Mouse (Mus musculus): ENCODE results near the gene Pus10. TPM values are rescaled to one million over a fixed set of nuclear protein-coding genes. Genes with fewer than 3 reads are reported as not detected.

The Pus10 gene
- 10 to 100 TPM in 1 of 2 experiments, 1 to 10 TPM in 1; 8.8 to 12.8 TPM for total RNA-seq (2021)

- intact Hi-C loops (cut with DNase I) = loop anchor here (1.0 kb wide), 1 partner anchor 32 kb away; the partner anchor contains the start of gene 0610010F05Rik
- DNase-seq = no peak
Observed at GRCm38 (mm10) chr11:23665311-23665786, at the start of gene Pus10. Gene Pus10, plus strand, starts transcription at chr11:23665674.

- DNase-seq = no peak
- intact Hi-C loops (cut with DNase I) = no loop called here
Observed at GRCm38 (mm10) chr11:23618995-23619394, 46.5 kb upstream of the Pus10 start.

- intact Hi-C loops (cut with DNase I) = loop anchor here (5.0 kb wide), 1 partner anchor 142 kb away; the partner anchor contains the start of gene Rel
- no peak for DNase-seq
Observed at GRCm38 (mm10) chr11:23630664-23631063, 34.8 kb upstream of the Pus10 start.

- DNase-seq = peak; percentile 81 to 88
- intact Hi-C loops (cut with DNase I) = loop anchor here (1.0 to 5.0 kb wide), 2 partner anchors 32 to 139 kb away; partner anchors contain the start of genes Pex13, Pus10 and Rel
Observed at GRCm38 (mm10) chr11:23632945-23633878, 32.3 kb upstream of the Pus10 start, which contains the start of gene 0610010F05Rik. Gene 0610010F05Rik, minus strand, starts transcription at chr11:23633639.

GRCm38 (mm10) chr11:23633879-23634215 lies 31.6 kb upstream of the Pus10 start:
- intact Hi-C loops (cut with DNase I) = loop anchor here (1.0 to 5.0 kb wide), 2 partner anchors 31 to 138 kb away; partner anchors contain the start of genes Pex13, Pus10 and Rel
- no peak for DNase-seq

- intact Hi-C loops (cut with DNase I) = loop anchor here (5.0 kb wide), 1 partner anchor 138 kb away; the partner anchor contains the start of gene Rel
Observed at GRCm38 (mm10) chr11:23634573-23634972, 30.9 kb upstream of the Pus10 start.

GRCm38 (mm10) chr11:23647431-23647830 lies 18.0 kb upstream of the Pus10 start:
- intact Hi-C loops (cut with DNase I) = no loop called here
- no peak for DNase-seq

More at GRCm38 (mm10) chr11:23634573-23634972, 30.9 kb upstream of the Pus10 start:
- no peak for DNase-seq

GRCm38 (mm10) chr11:23647835-23648234 lies 17.6 kb upstream of the Pus10 start:
- intact Hi-C loops (cut with DNase I) = no loop called here
- no peak for DNase-seq

GRCm38 (mm10) chr11:23653666-23654065 lies 11.8 kb upstream of the Pus10 start:
- intact Hi-C loops (cut with DNase I) = no loop called here
- no peak for DNase-seq

- intact Hi-C loops (cut with DNase I) = no loop called here
- DNase-seq = no peak
Observed at GRCm38 (mm10) chr11:23657791-23658190, 7.7 kb upstream of the Pus10 start.

GRCm38 (mm10) chr11:23664232-23664631 lies 1.2 kb upstream of the Pus10 start:
- no peak for DNase-seq
- intact Hi-C loops (cut with DNase I) = no loop called here

- intact Hi-C loops (cut with DNase I) = loop anchor here (1.0 to 2.0 kb wide), 2 partner anchors 33 to 105 kb away; partner anchors contain the start of genes 0610010F05Rik and Rel
- peak; percentile 92 to 94 for DNase-seq
Observed at GRCm38 (mm10) chr11:23665798-23666501, 476 bp downstream of the Pus10 start, which contains the start of gene Pex13. Gene Pex13, minus strand, starts transcription at chr11:23665959.

- intact Hi-C loops (cut with DNase I) = loop anchor here (2.0 kb wide), 1 partner anchor 104 kb away; the partner anchor contains the start of gene Rel
- no peak for DNase-seq
Observed at GRCm38 (mm10) chr11:23666526-23666925, 1.1 kb downstream of the Pus10 start.

GRCm38 (mm10) chr11:23667128-23667527 lies 1.7 kb downstream of the Pus10 start:
- DNase-seq = no peak
- intact Hi-C loops (cut with DNase I) = loop anchor here (2.0 kb wide), 1 partner anchor 104 kb away; the partner anchor contains the start of gene Rel

- intact Hi-C loops (cut with DNase I) = no loop called here
- no peak for DNase-seq
Observed at GRCm38 (mm10) chr11:23672256-23672749, 6.8 kb downstream of the Pus10 start.

GRCm38 (mm10) chr11:23676100-23676499 lies 10.6 kb downstream of the Pus10 start:
- DNase-seq = no peak
- intact Hi-C loops (cut with DNase I) = loop anchor here (5.0 kb wide), 1 partner anchor 191 kb away; no protein-coding TSS in a partner anchor

- DNase-seq = peak; percentile 59 to 60
- intact Hi-C loops (cut with DNase I) = loop anchor here (1.0 to 5.0 kb wide), 2 partner anchors 188 to 275 kb away; no protein-coding TSS in a partner anchor
Observed at GRCm38 (mm10) chr11:23679044-23679642, 13.7 kb downstream of the Pus10 start.

GRCm38 (mm10) chr11:23680435-23680950 lies 15.0 kb downstream of the Pus10 start:
- peak in 1 of 2 experiments; percentile 9 for DNase-seq
- intact Hi-C loops (cut with DNase I) = no loop called here

- DNase-seq = no peak
- intact Hi-C loops (cut with DNase I) = no loop called here
Observed at GRCm38 (mm10) chr11:23682561-23682960, 17.1 kb downstream of the Pus10 start.

All from heart, postnatal 36 days (tissue).